Mouse (Mus musculus) C2C12 (cell line): Measurements from ENCODE around the gene Ttyh1.

Source experiments
- CEBPB ChIP-seq: IDR thresholded peaks from one replicate; pipeline ENCODE4 v1.6.1; 2011; ENCODE audit warnings: low read depth, mild to moderate bottlenecking, control low read depth, moderate library complexity
- CTCF ChIP-seq: IDR thresholded peaks from one replicate; pipeline ENCODE4 v1.5.1; 2011; ENCODE audit not compliant: control insufficient read depth, insufficient read depth, insufficient read length
- FOSL1 ChIP-seq: IDR thresholded peaks from one replicate; pipeline ENCODE4 v1.8.0; 2011; ENCODE audit warnings: mild to moderate bottlenecking, low read length; ENCODE audit not compliant: poor library complexity, insufficient read depth, severe bottlenecking
- MAX ChIP-seq: IDR thresholded peaks from one replicate; pipeline ENCODE4 v1.6.1; 2011; ENCODE audit warnings: mild to moderate bottlenecking, control low read depth
- MYOD1 ChIP-seq: IDR thresholded peaks from one replicate; pipeline ENCODE4 v1.6.1; 2011; ENCODE audit warnings: low read depth; ENCODE audit not compliant: control insufficient read depth, insufficient read length
- MYOG ChIP-seq: IDR thresholded peaks from one replicate; pipeline ENCODE4 v1.6.1; 2011; ENCODE audit not compliant: control insufficient read depth, insufficient read length; ENCODE audit errors: extremely low read depth
- USF1 ChIP-seq: IDR thresholded peaks from one replicate; pipeline ENCODE4 v1.6.1; 2011; ENCODE audit warnings: low read depth, mild to moderate bottlenecking, control low read depth, moderate library complexity

DNA sequence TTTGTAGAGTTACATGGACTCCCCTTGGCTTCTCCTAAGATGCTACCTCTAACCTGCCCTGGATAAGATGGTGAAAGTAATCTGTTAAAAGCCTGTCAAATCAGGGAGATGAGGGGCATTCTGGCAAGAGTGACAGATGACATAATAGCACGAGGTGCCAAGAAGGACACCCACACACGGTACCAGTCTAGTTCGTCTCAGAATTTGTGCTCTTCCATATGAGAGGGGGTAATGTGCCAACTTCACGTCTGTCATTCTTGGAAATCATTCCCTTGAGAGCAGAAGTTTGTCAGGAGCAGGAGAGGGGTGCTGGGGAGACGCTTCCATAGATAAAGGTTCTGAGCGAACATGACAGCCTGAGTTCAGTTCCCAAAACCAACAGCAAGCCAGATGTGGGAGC is 35.0 kb upstream of the Ttyh1 start:
- no peak for TF ChIP-seq CTCF
- TF ChIP-seq MAX: no peak
- no peak for TF ChIP-seq MYOD1
- TF ChIP-seq USF1: no peak
- no peak for TF ChIP-seq MYOG
- no peak for TF ChIP-seq CEBPB
- no peak for TF ChIP-seq FOSL1
